Mouse (Mus musculus) ES-E14 (cell line): ENCODE measurements at regions not wholly inside any gene's neighbourhood (a gene's known extent, or its start where the extent isn't known, plus 50 kb on each side); places are given as distances from the start of the nearest gene placed in this dataset.

Source experiments
- DNase-seq: peaks from one replicate; pipeline ENCODE4 v3.0.0-alpha.2; 2013; ENCODE audit warnings: low read depth, low spot score
- H3K27ac ChIP-seq: 2 replicates; pipeline ENCODE4 v1.5.1; 2012; ENCODE audit warnings: low read depth, mild to moderate bottlenecking, low read length, moderate library complexity, mixed read lengths; ENCODE audit not compliant: poor library complexity, insufficient read depth, severe bottlenecking
- H3K36me3 ChIP-seq: 2 replicates; pipeline ENCODE4 v1.6.1; 2012; ENCODE audit warnings: mild to moderate bottlenecking, low read length, moderate library complexity, mixed read lengths; ENCODE audit not compliant: control insufficient read depth, poor library complexity, insufficient read depth, severe bottlenecking
- H3K4me1 ChIP-seq, 2 experiments: fragments of 150-350 bp in 1 of 2; sonication (generic) in 1 of 2; 2 replicates each; pipeline ENCODE4 v1.6.1; 2012; ENCODE audit warnings: low read length in 2 of 2, mild to moderate bottlenecking in 1 of 2, mixed read lengths in 1 of 2; ENCODE audit not compliant: control insufficient read depth in 2 of 2, insufficient read depth in 2 of 2, poor library complexity in 1 of 2
- H3K4me3 ChIP-seq, 2 experiments: fragments of 150-350 bp in 1 of 2; sonication (generic) in 1 of 2; 2 replicates each; pipeline ENCODE4 v1.5.1; 2012; ENCODE audit warnings: low read length in 2 of 2, low read depth in 1 of 2, mild to moderate bottlenecking in 1 of 2, mixed read lengths in 1 of 2; ENCODE audit not compliant: insufficient read depth in 1 of 2, poor library complexity in 1 of 2, severe bottlenecking in 1 of 2
- H3K9ac ChIP-seq: 2 replicates; pipeline ENCODE4 v1.6.1; 2012; ENCODE audit warnings: low read depth, mild to moderate bottlenecking, low read length, mixed read lengths; ENCODE audit not compliant: poor library complexity, insufficient read depth, severe bottlenecking
- H3K9me3 ChIP-seq: fragments of 150-350 bp; sonication (generic); 2 replicates; pipeline ENCODE4 v1.6.1; 2012; ENCODE audit warnings: low read depth, mild to moderate bottlenecking, low read length; ENCODE audit not compliant: control insufficient read depth, insufficient read depth
- CHD2 ChIP-seq: IDR thresholded peaks from 2 replicates; pipeline ENCODE4 v1.6.1; 2014; ENCODE audit warnings: mild to moderate bottlenecking, low read depth, low read length, inconsistent platforms
- HCFC1 ChIP-seq: IDR thresholded peaks from 2 replicates; pipeline ENCODE4 v1.6.1; 2012; ENCODE audit warnings: low read length, inconsistent platforms, borderline replicate concordance; ENCODE audit not compliant: insufficient read depth
- MAFK ChIP-seq: IDR thresholded peaks from 2 replicates; pipeline ENCODE4 v1.6.1; 2014; ENCODE audit warnings: mild to moderate bottlenecking, low read depth, low read length, inconsistent platforms; ENCODE audit not compliant: insufficient read depth
- ZC3H11A ChIP-seq: IDR thresholded peaks from 2 replicates; pipeline ENCODE4 v1.6.1; 2012; ENCODE audit warnings: low read depth, mild to moderate bottlenecking, inconsistent platforms, low read length, borderline replicate concordance
- ZNF384 ChIP-seq: IDR thresholded peaks from 2 replicates; pipeline ENCODE4 v1.6.1; 2012; ENCODE audit warnings: low read depth, low read length, inconsistent platforms
- in situ Hi-C, 2 experiments: fragments of 600-800 bp; cut with MboI; formaldehyde crosslinking; loops; one replicate each; pipeline ENCODE4 v1.15.1; 2025; ENCODE audit warnings: low sequenced_read_pairs in 2 of 2, inconsistent platforms in 1 of 2; ENCODE audit not compliant: unreplicated experiment in 2 of 2

- Histone ChIP-seq H3K9ac (no peak overlapping the region), H3K27ac (no peak overlapping the region), H3K9me3 (no peaks in the 10 kb centered on the region), H3K4me1 (no peaks in the 10 kb centered on the region), H3K4me3 (no peak overlapping the region), H3K36me3 (no peaks in the 10 kb centered on the region)
- in situ Hi-C loops = no loop called here
- no peak for TF ChIP-seq ZC3H11A
- no peak for TF ChIP-seq HCFC1
- TF ChIP-seq CHD2 = no peak
- no peak for TF ChIP-seq ZNF384
- no peak for TF ChIP-seq MAFK
- DNase-seq = no peak
Observed at GRCm38 (mm10) chr11:48657851-48658250, 142.3 kb upstream of the Rack1 start.

GRCm38 (mm10) chr11:48661641-48662040 lies 138.5 kb upstream of the Rack1 start:
- no peak overlapping the region for H3K4me3 ChIP-seq
- TF ChIP-seq MAFK (no peak), HCFC1 (no peak), ZC3H11A (no peak), ZNF384 (no peak), CHD2 (no peak)
- H3K36me3 ChIP-seq = no peaks in the 10 kb centered on the region
- no peak overlapping the region for H3K9ac ChIP-seq
- in situ Hi-C loops = no loop called here
- no peaks in the 10 kb centered on the region for H3K4me1 ChIP-seq
- DNase-seq = no peak
- H3K9me3 ChIP-seq = no peaks in the 10 kb centered on the region
- H3K27ac ChIP-seq = no peak overlapping the region

- no peaks in the 10 kb centered on the region for H3K9me3 ChIP-seq
- DNase-seq = no peak
- no peaks in the 10 kb centered on the region for H3K4me1 ChIP-seq
- H3K27ac ChIP-seq = no peak overlapping the region
- TF ChIP-seq HCFC1 (no peak), MAFK (no peak), ZNF384 (no peak), CHD2 (no peak), ZC3H11A (no peak)
- no peak overlapping the region for H3K4me3 ChIP-seq
- no peak overlapping the region for H3K9ac ChIP-seq
- no peaks in the 10 kb centered on the region for H3K36me3 ChIP-seq
- in situ Hi-C loops = no loop called here
Observed at GRCm38 (mm10) chr11:48684781-48685314, 115.3 kb upstream of the Rack1 start.

GRCm38 (mm10) chr11:48690070-48690469 lies 110.1 kb upstream of the Rack1 start:
- H3K9me3 ChIP-seq = no peaks in the 10 kb centered on the region
- H3K36me3 ChIP-seq = no peaks in the 10 kb centered on the region
- no peak overlapping the region for H3K27ac ChIP-seq
- TF ChIP-seq MAFK (no peak), CHD2 (no peak), ZNF384 (no peak), HCFC1 (no peak), ZC3H11A (no peak)
- no peaks in the 10 kb centered on the region for H3K4me1 ChIP-seq
- no peak for DNase-seq
- H3K9ac ChIP-seq = no peak overlapping the region
- in situ Hi-C loops = no loop called here
- no peak overlapping the region for H3K4me3 ChIP-seq

GRCm38 (mm10) chr11:48696352-48696751 lies 103.8 kb upstream of the Rack1 start:
- peaks cover 4% of the 10 kb centered on the region; the same call in 1 of the 2 replicates for H3K9me3 ChIP-seq
- peak; percentile 61 for DNase-seq
- H3K36me3 ChIP-seq = no peaks in the 10 kb centered on the region
- in situ Hi-C loops = no loop called here
- H3K4me1 ChIP-seq = no peaks in the 10 kb centered on the region
- no peak for TF ChIP-seq ZNF384
- TF ChIP-seq ZC3H11A = no peak
- no peak overlapping the region for H3K9ac ChIP-seq
- no peak overlapping the region for H3K4me3 ChIP-seq
- no peak overlapping the region for H3K27ac ChIP-seq
